Mouse (Mus musculus): Measurements from ENCODE around the gene Pi4ka. TPM values are rescaled to one million over a fixed set of nuclear protein-coding genes. Genes with fewer than 3 reads are reported as not detected.
A peak's percentile ranks its signal among the peaks of the same experiment; 100 is the strongest.

The Pi4ka gene
- polyA plus RNA-seq, 1 experiment from 2014 or later, result 38.3 TPM

- Histone ChIP-seq H3K4me2 (no peak overlapping the region), H3K27me3 (ENCODE audit: control insufficient read depth, insufficient read depth, low read length) (no peaks in the 10 kb centered on the region), H3K36me3 (ENCODE audit: control insufficient read depth, insufficient read depth, low read length) (no peaks in the 10 kb centered on the region), H3K9ac (ENCODE audit: low read depth, low read length) (no peak overlapping the region), H3K9me3 (replicated peaks; ENCODE audit: control insufficient read depth, low read length) (no peaks in the 10 kb centered on the region), H3K4me1 (ENCODE audit: control insufficient read depth, insufficient read depth, low read length) (peaks cover 51% of the 10 kb centered on the region), H3K4me3 (ENCODE audit: low read depth, low read length) (no peak overlapping the region), H3K27ac (ENCODE audit: low read depth, low read length) (peak overlapping the region; percentile 57; the same call in 1 of the 2 replicates)
- ATAC-seq (replicated peaks; ENCODE audit: insufficient number of reproducible peaks, low FRiP score, low TSS enrichment), result no peak
- 60% methylated on average over 4 of the region's 4 CpGs for WGBS (ENCODE audit: insufficient replicate concordance)
Measured at GRCm38 (mm10) chr16:17247727-17248126, 158.4 kb downstream of the Pi4ka start.

- Histone ChIP-seq H3K9ac (ENCODE audit: low read depth, low read length) (no peak overlapping the region), H3K27ac (ENCODE audit: low read depth, low read length) (no peak overlapping the region), H3K4me1 (ENCODE audit: control insufficient read depth, insufficient read depth, low read length) (peaks cover 42% of the 10 kb centered on the region), H3K27me3 (ENCODE audit: control insufficient read depth, insufficient read depth, low read length) (no peaks in the 10 kb centered on the region), H3K9me3 (replicated peaks; ENCODE audit: control insufficient read depth, low read length) (no peaks in the 10 kb centered on the region), H3K4me3 (ENCODE audit: low read depth, low read length) (no peak overlapping the region), H3K36me3 (ENCODE audit: control insufficient read depth, insufficient read depth, low read length) (no peaks in the 10 kb centered on the region), H3K4me2 (no peak overlapping the region)
- no peak for ATAC-seq (replicated peaks; ENCODE audit: insufficient number of reproducible peaks, low FRiP score, low TSS enrichment)
- WGBS (ENCODE audit: insufficient replicate concordance), result 67% methylated on average over 1 of the region's 1 CpGs
Measured at GRCm38 (mm10) chr16:17244996-17245395, 161.1 kb downstream of the Pi4ka start.

GRCm38 (mm10) chr16:17243731-17244130 is 162.4 kb downstream of the Pi4ka start:
- Histone ChIP-seq H3K4me3 (ENCODE audit: low read depth, low read length) (no peak overlapping the region), H3K27ac (ENCODE audit: low read depth, low read length) (no peak overlapping the region), H3K9ac (ENCODE audit: low read depth, low read length) (no peak overlapping the region), H3K27me3 (ENCODE audit: control insufficient read depth, insufficient read depth, low read length) (no peaks in the 10 kb centered on the region), H3K4me2 (no peak overlapping the region), H3K9me3 (replicated peaks; ENCODE audit: control insufficient read depth, low read length) (no peaks in the 10 kb centered on the region), H3K36me3 (ENCODE audit: control insufficient read depth, insufficient read depth, low read length) (no peaks in the 10 kb centered on the region), H3K4me1 (ENCODE audit: control insufficient read depth, insufficient read depth, low read length) (peaks cover 42% of the 10 kb centered on the region)
- ATAC-seq (replicated peaks; ENCODE audit: insufficient number of reproducible peaks, low FRiP score, low TSS enrichment), result no peak
- 26% methylated on average over 1 of the region's 1 CpGs for WGBS (ENCODE audit: insufficient replicate concordance)

DNA sequence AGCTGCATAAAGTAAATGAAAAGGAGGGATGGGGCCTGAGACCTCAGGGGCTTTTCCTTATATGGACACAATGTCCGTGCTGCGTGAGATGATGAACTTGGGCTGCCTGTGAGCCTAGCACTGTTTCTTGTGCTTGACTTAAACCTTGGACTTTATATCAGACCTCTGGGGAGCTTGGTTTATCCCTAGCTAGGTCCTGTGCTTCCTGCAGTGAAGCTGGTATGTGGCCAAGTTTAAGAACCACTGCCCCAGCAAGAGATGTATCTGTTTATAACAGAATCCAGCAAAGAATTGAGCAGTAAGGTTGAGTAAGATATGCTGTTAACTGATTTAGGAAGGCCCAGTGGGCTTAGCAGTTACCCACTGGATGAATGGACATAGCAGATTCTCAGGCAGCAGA is 166.7 kb downstream of the Pi4ka start:
- Histone ChIP-seq H3K27me3 (ENCODE audit: control insufficient read depth, insufficient read depth, low read length) (no peaks in the 10 kb centered on the region), H3K4me3 (ENCODE audit: low read depth, low read length) (no peak overlapping the region), H3K9me3 (replicated peaks; ENCODE audit: control insufficient read depth, low read length) (no peaks in the 10 kb centered on the region), H3K4me1 (ENCODE audit: control insufficient read depth, insufficient read depth, low read length) (peaks cover 53% of the 10 kb centered on the region), H3K27ac (ENCODE audit: low read depth, low read length) (no peak overlapping the region), H3K36me3 (ENCODE audit: control insufficient read depth, insufficient read depth, low read length) (no peaks in the 10 kb centered on the region), H3K9ac (ENCODE audit: low read depth, low read length) (no peak overlapping the region), H3K4me2 (no peak overlapping the region)
- no peak for ATAC-seq (replicated peaks; ENCODE audit: insufficient number of reproducible peaks, low FRiP score, low TSS enrichment)
- 66% methylated on average over 2 of the region's 2 CpGs for WGBS (ENCODE audit: insufficient replicate concordance)

GRCm38 (mm10) chr16:17237634-17238033 is 168.5 kb downstream of the Pi4ka start:
- H3K9me3 ChIP-seq (replicated peaks; ENCODE audit: control insufficient read depth, low read length), result no peaks in the 10 kb centered on the region
- no peak for ATAC-seq (replicated peaks; ENCODE audit: insufficient number of reproducible peaks, low FRiP score, low TSS enrichment)
- H3K9ac ChIP-seq (ENCODE audit: low read depth, low read length), result no peak overlapping the region
- peaks cover 43% of the 10 kb centered on the region for H3K4me1 ChIP-seq (ENCODE audit: control insufficient read depth, insufficient read depth, low read length)
- no peak overlapping the region for H3K4me3 ChIP-seq (ENCODE audit: low read depth, low read length)
- H3K4me2 ChIP-seq, result no peak overlapping the region
- H3K36me3 ChIP-seq (ENCODE audit: control insufficient read depth, insufficient read depth, low read length), result no peaks in the 10 kb centered on the region
- no peaks in the 10 kb centered on the region for H3K27me3 ChIP-seq (ENCODE audit: control insufficient read depth, insufficient read depth, low read length)
- no peak overlapping the region for H3K27ac ChIP-seq (ENCODE audit: low read depth, low read length)
- WGBS (ENCODE audit: insufficient replicate concordance), result 34% methylated on average over 3 of the region's 3 CpGs

GRCm38 (mm10) chr16:17234916-17235665 is 171.0 kb downstream of the Pi4ka start:
- Histone ChIP-seq H3K4me3 (ENCODE audit: low read depth, low read length) (peak overlapping the region; percentile 95), H3K27me3 (ENCODE audit: control insufficient read depth, insufficient read depth, low read length) (no peaks in the 10 kb centered on the region), H3K36me3 (ENCODE audit: control insufficient read depth, insufficient read depth, low read length) (no peaks in the 10 kb centered on the region), H3K9me3 (replicated peaks; ENCODE audit: control insufficient read depth, low read length) (no peaks in the 10 kb centered on the region), H3K9ac (ENCODE audit: low read depth, low read length) (peak overlapping the region; percentile 96; the same call in 1 of the 2 replicates), H3K27ac (ENCODE audit: low read depth, low read length) (no peak overlapping the region), H3K4me2 (peak overlapping the region; percentile 94), H3K4me1 (ENCODE audit: control insufficient read depth, insufficient read depth, low read length) (peaks cover 36% of the 10 kb centered on the region)
- ATAC-seq (replicated peaks; ENCODE audit: insufficient number of reproducible peaks, low FRiP score, low TSS enrichment), result no peak
- WGBS (ENCODE audit: insufficient replicate concordance), result 37% methylated on average over 9 of the region's 9 CpGs

- H3K27me3 ChIP-seq (ENCODE audit: control insufficient read depth, insufficient read depth, low read length), result no peaks in the 10 kb centered on the region
- H3K4me3 ChIP-seq (ENCODE audit: low read depth, low read length), result peak overlapping the region; percentile 95
- ATAC-seq (replicated peaks; ENCODE audit: insufficient number of reproducible peaks, low FRiP score, low TSS enrichment), result no peak
- H3K9me3 ChIP-seq (replicated peaks; ENCODE audit: control insufficient read depth, low read length), result 0 out of 2 replicates have a peak, but pooled peaks cover 2% of the 10 kb centered on the region
- H3K4me1 ChIP-seq (ENCODE audit: control insufficient read depth, insufficient read depth, low read length), result peaks cover 30% of the 10 kb centered on the region
- H3K27ac ChIP-seq (ENCODE audit: low read depth, low read length), result peak overlapping the region; percentile 91; the same call in 1 of the 2 replicates
- H3K9ac ChIP-seq (ENCODE audit: low read depth, low read length), result peak overlapping the region; percentile 96
- H3K4me2 ChIP-seq, result peak overlapping the region; percentile 94
- under 1% methylated on average over 12 of the region's 12 CpGs for WGBS (ENCODE audit: insufficient replicate concordance)
- no peaks in the 10 kb centered on the region for H3K36me3 ChIP-seq (ENCODE audit: control insufficient read depth, insufficient read depth, low read length)
Measured at GRCm38 (mm10) chr16:17234499-17234895, 171.6 kb downstream of the Pi4ka start.

DNA sequence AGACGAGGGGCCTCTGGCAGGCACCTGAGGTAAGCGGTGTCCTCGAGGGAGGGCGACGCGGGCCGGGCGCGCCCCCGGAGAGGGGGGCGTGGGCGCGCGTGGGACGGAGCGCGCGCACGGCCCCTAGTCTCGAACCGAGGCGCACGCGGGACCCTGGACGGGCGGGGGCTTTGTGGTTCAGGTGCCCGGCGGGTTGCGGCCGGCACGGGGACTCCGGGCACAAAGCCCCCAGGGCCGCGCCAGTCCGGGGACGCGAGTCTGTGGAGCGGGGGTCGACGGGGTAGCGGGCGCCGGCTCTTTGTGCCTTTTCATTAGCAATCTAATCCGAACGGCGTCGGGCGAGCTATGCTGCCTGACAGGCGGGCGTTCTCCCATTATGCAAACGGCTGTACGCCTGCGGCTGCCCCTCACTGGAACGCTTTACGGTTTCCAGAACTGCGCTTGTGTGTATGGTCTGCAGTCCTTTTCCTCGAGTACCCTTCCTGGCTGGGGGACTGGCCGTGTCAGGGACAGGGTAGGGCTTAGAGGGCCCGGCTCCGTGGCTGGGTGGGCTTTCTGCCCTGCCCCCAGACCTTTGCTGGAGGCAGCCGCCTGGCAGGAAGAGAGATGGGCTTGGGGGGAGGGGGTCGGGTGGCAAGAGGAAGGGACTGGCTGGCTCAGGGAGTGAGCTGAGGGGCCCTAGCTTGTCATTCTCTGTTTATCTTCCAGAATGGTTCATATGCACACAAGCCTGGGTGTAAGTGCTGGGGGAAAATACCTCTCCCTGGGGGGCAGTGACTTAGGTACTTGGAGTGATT is 172.2 kb downstream of the Pi4ka start:
- Histone ChIP-seq H3K27me3 (ENCODE audit: control insufficient read depth, insufficient read depth, low read length) (no peaks in the 10 kb centered on the region), H3K27ac (ENCODE audit: low read depth, low read length) (peak overlapping the region; percentile 91), H3K4me3 (ENCODE audit: low read depth, low read length) (peak overlapping the region; percentile 95), H3K36me3 (ENCODE audit: control insufficient read depth, insufficient read depth, low read length) (no peaks in the 10 kb centered on the region), H3K4me1 (ENCODE audit: control insufficient read depth, insufficient read depth, low read length) (peaks cover 24% of the 10 kb centered on the region), H3K4me2 (peak overlapping the region; percentile 94), H3K9me3 (replicated peaks; ENCODE audit: control insufficient read depth, low read length) (0 out of 2 replicates have a peak, but pooled peaks cover 2% of the 10 kb centered on the region), H3K9ac (ENCODE audit: low read depth, low read length) (peak overlapping the region; percentile 96)
- under 1% methylated on average over 49 of the region's 62 CpGs for WGBS (ENCODE audit: insufficient replicate concordance)
- ATAC-seq (replicated peaks; ENCODE audit: insufficient number of reproducible peaks, low FRiP score, low TSS enrichment), result peak; percentile 8; the same call in 1 of the 2 replicates
